Mouse (Mus musculus) small intestine, adult 2 months (tissue): ENCODE measurements around the gene Mcrs1.
"Not testable (repeated sequence)": the region's sequence is repeated elsewhere in the genome, so short reads cannot be mapped to it uniquely, and the experiment has no call there.

ENCODE experiments used
- CTCF ChIP-seq: fragments of 200-500 bp; IDR thresholded peaks from 2 replicates; pipeline ENCODE4 v1.5.1; 2012; ENCODE audit warnings: low read depth, mild to moderate bottlenecking, control low read depth, inconsistent platforms, low read length, moderate library complexity, mixed read lengths; ENCODE audit not compliant: insufficient replicate concordance, insufficient read length; ENCODE audit errors: extremely low read depth
- POLR2A ChIP-seq: fragments of 200-500 bp; IDR thresholded peaks from 2 replicates; pipeline ENCODE4 v1.6.1; 2012; ENCODE audit warnings: low read depth, mild to moderate bottlenecking, control low read depth, inconsistent platforms, low read length, moderate library complexity

- TF ChIP-seq POLR2A, CTCF: not testable (repeated sequence)
Observed at GRCm38 (mm10) chr15:99251111-99251510, 650 bp downstream of the Mcrs1 start.
